Mouse (Mus musculus) adrenal gland, postnatal 25 days (tissue): Measurements from ENCODE around the gene Gm47985. TPM values are rescaled to one million over a fixed set of nuclear protein-coding genes. Genes with fewer than 3 reads are reported as not detected.
"Not testable (repeated sequence)": the region's sequence is repeated elsewhere in the genome, so short reads cannot be mapped to it uniquely, and the experiment has no call there.

Experiments
- DNase-seq: peaks from one replicate; pipeline ENCODE4 v3.0.0; 2021; ENCODE audit warnings: mixed read lengths
- total RNA-seq: library from RNA; stranded (reverse); gene quantifications from 2 replicates; pipeline ENCODE4 v1.2.3, GENCODE M21; 2021

The Gm47985 gene
- total RNA-seq, 1 experiment from 2014 or later = not detected

GRCm38 (mm10) chr1:151177937-151178271 lies 4.4 kb upstream of the Gm47985 start:
- DNase-seq = no peak

- no peak for DNase-seq
These were observed 3.7 kb upstream of the Gm47985 start for GRCm38 (mm10) chr1:151178505-151179083.

GRCm38 (mm10) chr1:151180167-151180566 lies 2.2 kb upstream of the Gm47985 start:
- no peak for DNase-seq

GRCm38 (mm10) chr1:151186186-151186585 lies 3.8 kb downstream of the Gm47985 start:
- not testable (repeated sequence) for DNase-seq

GRCm38 (mm10) chr1:151186879-151187424 lies 4.6 kb downstream of the Gm47985 start:
- DNase-seq = not testable (repeated sequence)

- no peak for DNase-seq
These were observed 6.1 kb downstream of the Gm47985 start for GRCm38 (mm10) chr1:151188469-151188868.

- not testable (repeated sequence) for DNase-seq
These were observed 9.7 kb downstream of the Gm47985 start, which contains the start of gene Gm8947 for GRCm38 (mm10) chr1:151192075-151192474. TSS of gene Gm8947 (plus strand) at chr1:151192376.

GRCm38 (mm10) chr1:151192739-151193138 lies 10.4 kb downstream of the Gm47985 start:
- DNase-seq = not testable (repeated sequence)

- DNase-seq = not testable (repeated sequence)
These were observed 13.6 kb downstream of the Gm47985 start for GRCm38 (mm10) chr1:151195986-151196385.

- not testable (repeated sequence) for DNase-seq
These were observed 14.4 kb downstream of the Gm47985 start for GRCm38 (mm10) chr1:151196690-151197089.

GRCm38 (mm10) chr1:151198120-151198519 lies 15.8 kb downstream of the Gm47985 start, which contains the start of gene Gm47995:
TSS of gene Gm47995 (plus strand) at chr1:151198448.
- not testable (repeated sequence) for DNase-seq

- not testable (repeated sequence) for DNase-seq
These were observed 18.3 kb downstream of the Gm47985 start for GRCm38 (mm10) chr1:151200620-151201019.

- not testable (repeated sequence) for DNase-seq
These were observed 20.4 kb downstream of the Gm47985 start for GRCm38 (mm10) chr1:151202771-151203170.

- not testable (repeated sequence) for DNase-seq
These were observed 21.5 kb downstream of the Gm47985 start, which contains the start of gene 3110040M04Rik for GRCm38 (mm10) chr1:151203818-151204217. TSS of gene 3110040M04Rik (plus strand) at chr1:151204121.

- not testable (repeated sequence) for DNase-seq
These were observed 26.2 kb downstream of the Gm47985 start for GRCm38 (mm10) chr1:151208493-151208892.

GRCm38 (mm10) chr1:151208944-151209343 lies 26.6 kb downstream of the Gm47985 start:
- not testable (repeated sequence) for DNase-seq

GRCm38 (mm10) chr1:151209824-151210355 lies 27.6 kb downstream of the Gm47985 start, which contains the start of gene Gm47996:
TSS of gene Gm47996 (plus strand) at chr1:151210131.
- not testable (repeated sequence) for DNase-seq

GRCm38 (mm10) chr1:151211666-151212065 lies 29.3 kb downstream of the Gm47985 start:
- not testable (repeated sequence) for DNase-seq

GRCm38 (mm10) chr1:151214862-151215261 lies 32.5 kb downstream of the Gm47985 start:
- no peak for DNase-seq

GRCm38 (mm10) chr1:151215985-151216384 lies 33.6 kb downstream of the Gm47985 start:
- DNase-seq = no peak

- no peak for DNase-seq
These were observed 34.1 kb downstream of the Gm47985 start for GRCm38 (mm10) chr1:151216417-151216816.

- no peak for DNase-seq
These were observed 36.7 kb downstream of the Gm47985 start for GRCm38 (mm10) chr1:151219045-151219444.

- DNase-seq = no peak
These were observed 37.8 kb downstream of the Gm47985 start for GRCm38 (mm10) chr1:151220098-151220497.
